Mouse (Mus musculus) monocyte, adult 5-6 weeks (primary cell): Measurements from ENCODE around the gene Gm49395. TPM values are rescaled to one million over a fixed set of nuclear protein-coding genes. Genes with fewer than 3 reads are reported as not detected.

Source experiments
- ATAC-seq: fragments of 153-309, 156-312 bp; replicated peaks from 2 replicates; pipeline ENCODE4 v1.8.0; 2017; ENCODE audit warnings: mild to moderate bottlenecking; ENCODE audit not compliant: low TSS enrichment, insufficient number of reproducible peaks, severe bottlenecking, poor library complexity, low FRiP score
- total RNA-seq: library from RNA; stranded (forward); fragments of 200-1000, 200-491, 200-594 nt; gene quantifications from 3 replicates; pipeline ENCODE4 v1.2.3, GENCODE M21; 2017

The Gm49395 gene
- total RNA-seq, 1 experiment from 2014 or later, result not detected

DNA sequence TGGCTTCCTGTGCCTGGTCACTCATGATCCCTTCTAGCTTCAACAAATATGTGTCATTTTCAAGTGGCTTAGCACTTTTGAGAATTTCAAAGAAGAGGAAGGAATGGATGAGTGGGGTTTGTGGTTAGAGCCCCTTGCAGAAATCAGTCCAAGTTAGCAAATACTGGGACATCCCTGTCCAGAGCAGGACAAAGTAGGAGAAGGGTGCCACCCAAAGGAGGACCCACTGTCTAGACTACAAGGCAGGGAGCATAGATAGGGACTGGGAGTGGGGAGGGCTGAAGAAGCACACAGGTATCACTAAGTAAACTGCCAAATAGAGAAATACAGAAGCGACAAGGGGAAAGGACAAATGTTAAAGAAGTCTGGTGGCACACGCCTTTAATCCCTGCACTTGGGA is 1.0 kb upstream of the Gm49395 start:
- no peak for ATAC-seq

DNA sequence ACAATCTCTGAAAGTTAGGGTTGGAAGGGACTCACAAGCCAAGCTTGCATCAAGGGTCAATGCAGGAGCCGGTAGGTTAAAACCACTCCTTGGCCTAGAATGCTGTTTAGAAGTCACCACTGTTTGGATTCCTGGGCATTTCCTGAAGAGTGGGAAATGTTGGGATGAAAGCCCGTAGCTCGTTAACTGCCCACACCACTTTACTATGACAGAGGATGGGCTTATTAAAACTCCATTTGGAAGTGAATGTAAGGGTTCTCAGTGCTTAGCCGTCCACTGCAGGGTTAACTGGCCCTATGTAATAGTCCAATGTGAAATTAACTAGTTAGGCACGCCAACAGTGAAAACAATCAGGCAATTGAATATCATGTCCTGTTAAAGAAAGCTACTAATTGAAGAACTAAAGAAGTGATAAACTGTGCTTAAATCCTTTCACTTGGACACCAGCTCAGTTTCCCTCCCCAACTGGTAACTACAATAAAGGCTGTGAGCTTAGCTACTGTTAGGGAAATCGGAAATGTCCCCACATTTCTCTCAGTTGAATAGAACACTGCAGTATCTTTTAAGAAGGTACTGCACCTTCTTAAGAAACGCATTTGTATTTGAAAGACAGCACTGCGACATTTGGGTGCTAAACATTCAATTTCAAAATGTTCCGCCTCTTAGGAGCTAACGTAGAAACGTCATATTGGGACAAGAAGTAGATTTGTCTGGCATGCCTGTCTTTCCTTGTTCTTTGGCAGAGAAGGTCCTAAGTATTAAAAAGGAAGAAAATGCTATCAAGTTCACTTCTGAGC is 1.1 kb downstream of the Gm49395 start:
- no peak for ATAC-seq

DNA sequence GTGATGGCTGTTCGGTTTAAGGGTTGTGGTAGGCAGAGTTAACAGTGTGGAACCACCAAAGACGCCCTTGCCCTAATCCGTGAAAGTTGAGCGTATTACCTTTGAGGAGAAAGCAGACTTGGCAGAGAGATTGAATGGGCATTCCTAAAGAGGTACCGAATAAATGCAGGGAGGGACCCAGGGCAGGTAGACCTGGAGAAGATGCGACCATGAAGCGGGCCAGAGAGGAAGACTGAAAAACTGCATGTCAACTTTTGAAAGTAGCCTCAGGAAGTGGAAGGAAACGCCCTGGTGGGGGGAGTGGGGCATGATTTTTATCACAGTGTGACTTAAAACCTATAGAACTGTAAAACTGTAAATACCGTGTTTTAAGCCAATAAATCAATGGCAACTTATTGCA is 2.3 kb downstream of the Gm49395 start:
- no peak for ATAC-seq

DNA sequence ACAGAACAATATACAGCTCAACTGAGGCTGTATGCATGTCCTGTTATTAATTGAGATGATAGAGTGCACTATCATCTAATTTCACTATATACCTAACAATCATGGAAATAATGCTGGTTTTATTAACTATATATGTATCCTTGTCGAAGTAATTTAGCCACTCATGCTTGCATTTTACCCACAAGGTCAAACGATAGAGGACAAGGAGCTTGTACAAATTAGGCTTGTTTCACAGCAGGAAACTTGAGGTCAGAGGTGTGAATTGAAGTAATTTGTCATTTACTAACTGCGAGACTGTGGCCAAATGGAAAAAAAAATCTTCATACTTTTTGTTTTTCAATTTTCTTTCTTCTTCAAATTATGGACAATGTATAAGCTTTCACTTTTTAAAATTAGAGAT is 3.5 kb downstream of the Gm49395 start:
- no peak for ATAC-seq

DNA sequence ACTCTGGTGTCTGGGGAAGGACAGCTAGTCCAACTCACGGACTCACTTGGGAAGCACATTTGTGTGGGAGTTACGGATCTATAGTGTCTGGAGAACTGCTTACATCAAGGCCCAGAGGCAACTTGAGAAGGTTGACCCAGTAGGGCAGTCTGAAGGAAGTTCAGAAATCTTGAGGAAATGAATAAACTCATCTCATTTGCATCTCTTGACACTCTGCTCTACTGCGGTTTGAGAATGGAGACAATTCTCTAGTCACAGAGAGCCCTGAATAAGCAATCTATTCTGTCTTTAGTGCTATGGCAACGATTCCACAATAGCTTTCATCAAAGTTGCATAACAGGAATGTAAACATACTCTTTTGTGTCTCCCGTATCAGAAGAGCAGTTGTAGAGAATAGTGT is 4.8 kb downstream of the Gm49395 start:
- ATAC-seq, result no peak

DNA sequence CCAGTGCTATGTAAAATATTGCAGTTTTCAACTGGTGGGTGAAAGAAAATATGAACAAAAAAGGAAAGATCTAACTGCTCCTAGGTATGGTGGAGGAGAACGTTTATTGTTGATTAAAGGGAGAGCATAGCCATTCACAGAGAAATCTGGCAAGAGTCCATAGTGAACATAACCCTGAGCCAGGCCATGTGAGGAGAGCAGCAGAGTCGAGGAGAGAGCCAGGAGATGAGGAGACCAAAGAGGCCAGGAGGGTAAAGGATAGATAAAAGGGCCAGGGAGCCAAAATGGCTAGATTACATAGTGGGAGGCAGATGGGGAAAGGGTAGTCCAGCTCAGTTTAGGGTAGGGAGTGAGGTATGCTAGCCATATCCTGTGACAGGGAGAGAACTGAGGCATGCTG is 5.5 kb downstream of the Gm49395 start:
- ATAC-seq, result no peak

DNA sequence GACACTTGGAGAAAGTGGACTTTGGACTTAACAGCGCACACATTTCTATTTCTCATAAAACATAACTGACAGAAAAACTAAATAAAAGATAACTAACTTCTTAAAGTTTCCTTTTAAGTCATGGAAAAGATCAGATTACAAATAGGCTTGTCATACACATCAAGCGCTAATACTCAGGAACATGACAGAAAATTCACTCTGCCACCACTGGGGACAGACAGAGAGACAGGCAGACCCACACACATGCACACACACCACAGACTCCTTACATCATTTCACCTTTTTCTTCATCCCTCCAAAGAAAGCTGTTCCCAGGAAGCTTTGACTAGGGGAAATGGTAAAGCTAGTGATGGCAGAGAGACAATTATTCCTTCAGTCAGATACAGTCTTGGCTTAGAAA is 6.3 kb downstream of the Gm49395 start:
- ATAC-seq, result no peak

DNA sequence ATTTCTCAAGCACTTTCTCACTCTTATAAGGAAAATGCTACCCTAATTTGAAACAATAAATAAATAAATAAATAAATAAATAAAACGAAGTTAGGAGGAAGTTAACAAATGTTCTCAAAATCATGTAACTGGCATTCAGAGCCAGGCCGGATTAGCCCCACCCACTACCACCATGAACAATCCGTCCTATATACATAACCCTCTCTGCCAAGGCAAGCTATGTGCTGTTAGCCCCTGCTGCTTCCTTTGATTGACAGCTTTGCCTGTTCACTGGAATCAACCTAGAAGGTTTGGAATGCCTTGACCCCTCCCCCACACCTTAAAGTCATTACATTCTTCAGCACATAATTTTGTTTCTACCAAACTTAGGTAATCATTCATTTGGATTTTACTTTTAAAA is 10.2 kb downstream of the Gm49395 start:
- no peak for ATAC-seq

DNA sequence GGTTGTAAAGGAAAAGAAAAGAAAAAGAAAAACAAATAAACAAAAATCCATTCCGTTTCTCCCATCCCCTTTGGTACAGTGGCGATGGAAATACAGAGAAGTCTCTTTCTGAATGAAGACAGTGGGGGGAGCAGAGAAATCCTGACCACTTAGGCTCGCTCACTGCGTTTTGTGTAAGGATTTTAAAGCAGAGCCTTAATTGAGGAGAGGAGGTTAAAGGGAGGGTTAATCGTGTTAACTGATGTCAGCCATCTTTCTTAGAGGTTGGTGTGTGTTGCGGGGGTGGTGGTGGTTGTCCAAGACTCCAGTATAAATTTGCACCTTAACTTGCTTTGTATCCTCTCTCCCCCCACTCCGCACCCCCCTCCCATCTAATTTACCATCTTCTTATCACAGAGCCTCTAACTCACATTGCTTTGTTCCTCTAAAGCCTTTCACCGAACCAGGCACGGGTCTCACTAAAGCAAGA is 10.7 kb downstream of the Gm49395 start:
- ATAC-seq, result no peak

DNA sequence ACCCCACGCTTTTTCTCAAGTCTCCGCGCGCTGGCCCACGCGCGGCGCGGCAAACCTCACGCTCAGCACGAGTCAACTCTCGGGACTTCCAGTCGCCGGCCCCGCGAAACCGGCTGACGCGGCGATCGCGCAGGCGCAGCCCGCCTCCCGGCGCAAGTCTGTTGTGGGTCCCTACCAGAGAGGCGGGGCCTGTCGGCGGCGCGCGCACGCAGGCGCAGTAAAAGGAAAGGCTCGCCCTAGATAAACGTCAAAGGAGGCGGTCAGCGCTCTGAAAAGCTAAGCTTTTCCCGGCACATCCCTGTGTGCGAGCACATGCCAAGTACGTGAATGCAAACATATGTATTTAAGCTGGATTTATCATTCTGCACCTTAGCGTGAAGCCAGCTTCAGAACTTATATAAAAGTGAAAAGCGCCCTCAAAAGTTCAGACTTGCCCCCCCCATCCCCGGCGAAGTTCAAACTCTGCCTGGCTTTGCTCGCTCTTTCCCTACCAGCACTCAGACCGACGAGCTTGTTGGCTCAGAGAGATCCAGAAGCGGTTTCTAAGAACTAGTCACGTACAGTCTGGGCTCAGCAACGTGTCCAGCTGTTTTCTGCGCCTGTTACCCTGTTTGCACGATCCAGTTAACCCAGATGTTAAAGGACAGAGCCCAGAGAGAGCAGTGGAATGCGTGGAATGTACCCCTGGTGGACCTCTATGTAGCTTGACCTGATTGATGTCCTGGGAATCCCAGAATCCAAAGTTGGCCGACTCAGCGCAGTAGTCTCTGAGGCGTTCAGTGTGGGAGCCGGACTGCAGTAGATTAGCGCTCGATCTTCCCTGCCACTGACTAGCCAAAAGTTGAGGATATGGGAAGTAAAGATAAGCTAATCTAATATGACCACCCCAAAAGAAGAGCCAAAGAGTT is 11.4 kb downstream of the Gm49395 start, which contains the start of gene Pelo:
Gene Pelo (minus strand): TSS at position 118 of the 908 bp plus-strand sequence.
- ATAC-seq, result peak; percentile 68

DNA sequence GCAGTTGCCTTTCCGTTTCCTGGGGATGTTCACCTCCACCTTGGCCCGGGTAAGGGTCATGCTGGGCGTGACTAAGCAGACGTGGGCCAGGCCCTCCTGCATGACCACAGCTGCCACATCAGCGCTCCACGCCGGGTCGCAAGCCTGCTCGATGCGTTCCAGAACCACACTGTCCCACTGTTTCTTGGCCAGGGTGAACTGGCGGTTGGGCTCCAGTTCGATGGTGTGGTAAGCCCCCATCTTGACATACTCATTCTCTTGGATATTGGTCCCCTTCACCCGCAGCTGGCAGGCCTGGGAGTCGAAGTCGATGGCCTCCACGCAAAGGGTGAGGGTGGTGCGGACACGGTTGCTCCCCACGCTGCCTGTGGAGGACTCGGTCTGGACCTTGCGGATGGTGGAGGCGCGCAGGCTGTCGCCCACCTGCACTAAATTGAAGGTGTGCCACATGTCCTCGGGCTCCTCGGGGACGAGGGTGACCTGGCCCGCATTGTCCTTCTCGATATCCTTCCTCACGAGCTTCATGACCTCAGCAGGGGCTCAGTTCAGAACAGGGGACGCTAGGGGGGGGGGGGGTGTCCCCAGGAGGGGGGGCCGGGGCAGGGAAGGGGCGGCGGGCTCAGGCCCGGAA is 12.2 kb downstream of the Gm49395 start:
- ATAC-seq, result peak; percentile 25; the same call in 1 of the 2 replicates

DNA sequence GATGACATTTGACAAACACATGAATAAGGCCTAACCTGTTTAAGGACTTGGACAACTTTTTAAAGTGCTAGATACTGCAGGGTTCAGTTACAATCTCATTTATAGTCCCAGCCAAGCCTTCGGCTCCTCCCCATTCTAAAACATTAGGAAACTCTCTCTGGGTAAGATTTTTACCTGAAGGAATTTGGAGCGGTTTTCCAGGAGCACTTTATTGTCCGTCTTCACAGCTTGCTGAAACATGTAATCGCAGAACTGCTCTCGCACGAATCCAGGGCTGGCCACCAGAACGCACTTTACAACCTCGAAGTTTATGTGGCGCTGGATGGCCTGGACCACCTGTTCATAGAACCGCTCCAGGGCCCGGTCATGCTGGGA is 12.7 kb downstream of the Gm49395 start:
- ATAC-seq, result no peak

DNA sequence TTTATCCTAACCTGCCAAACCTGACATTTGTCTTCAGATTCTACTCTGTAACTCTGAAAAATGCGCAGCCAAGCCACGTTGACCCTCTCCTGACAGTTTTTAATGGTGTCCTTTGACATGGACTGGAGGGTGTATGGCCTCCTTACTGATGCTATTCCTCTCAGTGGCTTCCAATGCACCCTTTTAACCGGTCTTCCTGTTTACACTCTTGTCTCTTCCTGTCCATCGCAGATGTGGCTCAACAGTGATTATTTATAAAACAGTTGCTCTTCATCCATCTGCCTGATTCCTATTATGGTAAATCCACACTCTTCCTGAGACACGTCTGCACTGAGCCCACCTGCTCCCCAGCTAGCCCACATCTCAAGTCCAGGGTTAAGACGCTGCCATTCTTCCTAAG is 15.7 kb downstream of the Gm49395 start:
- no peak for ATAC-seq

DNA sequence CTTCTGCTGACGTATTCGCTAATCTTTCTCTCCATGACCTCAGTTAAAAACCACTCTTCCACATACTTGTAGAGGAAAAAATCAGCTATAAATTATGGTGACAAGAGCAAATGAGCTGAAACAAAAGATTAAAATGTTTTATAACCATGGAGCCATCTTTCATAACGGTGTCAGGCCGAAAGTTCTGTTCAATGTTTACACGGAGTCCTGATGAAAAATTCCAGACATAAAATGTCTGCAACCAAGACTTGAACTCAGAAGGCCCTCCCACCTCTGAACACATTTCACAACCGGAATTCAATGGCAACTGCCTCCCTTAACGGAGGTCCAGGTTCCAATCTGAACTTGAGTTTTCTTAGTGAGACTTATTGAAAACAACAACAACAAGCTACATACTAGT is 19.4 kb downstream of the Gm49395 start:
- no peak for ATAC-seq

DNA sequence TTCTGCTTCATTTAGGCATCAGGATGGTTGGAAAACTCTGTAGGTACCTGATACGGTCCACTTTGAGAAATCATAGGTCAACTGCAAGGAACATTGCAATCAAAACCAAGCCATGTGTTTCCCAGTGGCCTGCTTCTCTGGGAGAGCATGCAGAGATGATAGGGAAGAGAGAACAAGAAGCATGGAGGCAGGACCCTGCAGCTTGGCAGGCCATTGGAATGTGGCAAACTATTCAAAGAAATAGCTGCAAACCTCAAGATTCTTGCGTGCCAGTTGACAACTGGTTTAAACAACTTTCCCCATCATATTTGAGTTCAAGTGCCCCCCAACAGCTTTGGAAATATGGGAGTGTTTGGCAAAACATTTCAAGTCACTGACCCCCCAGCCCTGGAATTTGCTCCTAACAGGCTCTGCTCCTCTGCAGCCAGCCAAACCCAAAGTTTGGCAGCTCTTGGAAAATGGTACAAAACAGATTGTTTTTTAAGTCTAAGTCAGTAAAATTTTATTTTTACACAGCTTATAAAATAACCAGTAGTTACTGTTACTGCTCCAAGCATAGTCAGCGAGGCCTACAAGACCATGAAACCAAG is 21.6 kb downstream of the Gm49395 start:
- no peak for ATAC-seq

DNA sequence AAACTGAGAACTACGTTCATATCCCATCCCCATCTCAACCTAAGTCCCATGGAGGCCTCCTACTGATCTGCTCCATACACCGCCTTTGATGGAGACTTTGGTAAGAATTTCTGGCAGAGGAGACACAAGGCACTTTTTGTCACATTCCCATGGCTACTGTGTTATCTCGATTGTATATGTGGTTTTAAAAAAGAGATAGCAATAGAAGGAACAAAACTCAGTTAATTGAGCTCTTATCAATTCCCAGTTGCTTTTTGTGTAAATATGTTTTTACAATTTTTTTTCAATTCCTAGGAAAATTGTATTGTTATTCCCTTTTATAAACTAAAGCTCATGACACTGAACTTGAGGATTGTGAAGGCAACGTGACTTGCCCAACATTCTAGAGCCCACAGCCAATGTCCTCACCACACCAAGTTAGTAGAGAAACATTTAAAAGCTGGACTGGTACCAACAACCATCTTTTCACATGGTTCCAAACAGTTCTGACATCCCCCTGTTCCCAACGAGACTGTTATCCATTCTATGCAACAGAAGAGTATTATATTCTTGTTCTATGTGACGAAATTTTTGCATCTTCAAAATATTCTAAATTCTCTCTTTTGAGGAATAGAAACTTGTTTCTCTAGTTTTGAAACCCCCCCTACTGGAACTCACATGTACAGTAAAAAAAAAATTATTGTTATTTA is 22.6 kb downstream of the Gm49395 start:
- no peak for ATAC-seq

DNA sequence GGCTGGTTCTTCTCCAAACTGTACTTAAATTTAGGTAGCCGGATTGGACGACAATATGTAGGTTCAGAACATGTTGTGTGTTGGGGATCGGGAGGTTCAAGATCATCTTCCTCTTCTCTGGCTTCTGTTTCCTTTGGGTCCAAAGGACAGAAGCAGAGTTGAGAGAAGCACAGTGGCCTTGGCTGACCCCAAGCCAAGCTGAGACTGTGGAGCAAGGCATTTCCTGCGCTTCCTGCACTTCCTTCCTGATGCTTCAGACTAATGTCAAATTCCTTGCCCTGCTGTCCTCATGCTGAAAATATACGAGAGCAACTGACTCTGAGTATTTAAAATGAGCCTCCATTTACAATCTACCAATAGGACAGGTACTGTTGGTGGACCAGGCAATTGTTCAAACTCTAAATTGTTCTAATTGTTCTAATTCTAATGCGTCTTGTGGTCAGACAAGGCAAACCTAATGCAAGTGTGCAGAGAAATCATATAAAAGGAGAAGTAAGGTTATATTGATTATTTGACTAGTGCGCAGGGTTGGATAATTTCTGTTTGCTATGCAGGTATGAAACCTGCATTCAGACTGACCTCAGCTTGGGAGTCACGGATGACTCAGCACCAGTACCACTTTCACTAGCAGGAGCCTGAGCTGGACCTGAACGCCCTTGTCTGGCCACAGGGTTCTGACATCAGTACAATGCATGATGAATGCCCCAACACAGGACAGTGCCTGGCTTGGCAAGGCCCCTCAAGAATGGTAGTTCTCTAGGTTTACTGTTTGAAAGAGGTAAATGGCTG is 24.2 kb downstream of the Gm49395 start:
- ATAC-seq, result no peak

DNA sequence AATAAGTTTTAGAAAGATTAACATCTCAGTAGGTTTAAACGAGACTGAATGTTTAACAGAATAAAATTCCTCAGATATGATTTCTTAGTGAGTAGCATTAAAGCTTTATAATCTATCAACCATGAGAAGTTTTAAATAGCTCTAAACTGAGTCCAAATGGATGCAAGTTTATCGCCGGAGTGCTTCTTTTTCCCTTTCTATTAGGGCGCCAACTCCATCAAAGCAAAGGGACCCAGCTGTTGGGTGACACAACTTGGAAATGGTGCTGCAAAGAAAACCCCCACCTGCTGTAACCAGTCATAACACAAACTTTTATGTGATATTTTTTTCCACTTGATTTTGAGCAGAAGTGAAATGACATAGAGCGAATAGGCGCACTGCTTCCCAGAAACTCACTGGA is 29.3 kb downstream of the Gm49395 start:
- ATAC-seq, result no peak
